Mouse (Mus musculus) lung, adult 2 months (tissue): Measurements from ENCODE around the gene Tmem45b.

Experiments used
- CTCF ChIP-seq: fragments of 200-500 bp; IDR thresholded peaks from 2 replicates; pipeline ENCODE4 v1.5.1; 2011; ENCODE audit warnings: mild to moderate bottlenecking, low read length, control low read depth; ENCODE audit not compliant: insufficient read depth
- POLR2A ChIP-seq: fragments of 200-500 bp; IDR thresholded peaks from 2 replicates; pipeline ENCODE4 v1.6.1; 2011; ENCODE audit warnings: low read depth, mild to moderate bottlenecking, control low read depth, low read length, borderline replicate concordance; ENCODE audit errors: extremely low read depth

DNA sequence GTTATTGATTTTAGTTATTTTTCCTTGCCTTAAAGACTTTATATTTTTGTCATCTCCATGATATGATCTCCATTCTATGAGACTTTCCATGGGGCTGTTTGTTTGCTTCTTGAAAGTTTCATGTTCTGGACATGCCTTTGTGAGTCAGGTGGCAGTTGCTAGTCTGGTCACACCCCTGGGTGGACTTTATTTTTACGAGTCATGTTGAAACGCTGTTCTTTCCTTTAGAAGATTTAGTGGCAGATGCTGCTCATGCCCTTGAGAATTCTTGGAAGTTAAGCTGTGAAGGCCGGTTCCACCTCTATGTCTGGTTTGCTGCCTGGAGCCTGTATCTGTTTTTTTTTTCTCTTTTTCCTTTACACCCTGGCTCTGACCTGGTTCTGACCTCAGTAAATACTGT is 43.9 kb upstream of the Tmem45b start:
- no peak for TF ChIP-seq POLR2A
- no peak for TF ChIP-seq CTCF
